Mouse (Mus musculus) left cerebral cortex, postnatal 36 days (tissue): ENCODE measurements at regions not wholly inside any gene's neighbourhood (a gene's known extent, or its start where the extent isn't known, plus 50 kb on each side); places are given as distances from the start of the nearest gene placed in this dataset.
A peak's percentile ranks its signal among the peaks of the same experiment; 100 is the strongest.

Experiments used
- DNase-seq, 2 experiments: peaks; one replicate each; pipeline ENCODE4 v3.0.0; 2021 to 2022; ENCODE audit warnings: low spot score in 2 of 2, mixed read lengths in 1 of 2
- intact Hi-C: fragments of 180-260 bp; cut with DNase I; formaldehyde crosslinking; loops from one replicate; pipeline ENCODE4 v1.15.1; 2025

DNA sequence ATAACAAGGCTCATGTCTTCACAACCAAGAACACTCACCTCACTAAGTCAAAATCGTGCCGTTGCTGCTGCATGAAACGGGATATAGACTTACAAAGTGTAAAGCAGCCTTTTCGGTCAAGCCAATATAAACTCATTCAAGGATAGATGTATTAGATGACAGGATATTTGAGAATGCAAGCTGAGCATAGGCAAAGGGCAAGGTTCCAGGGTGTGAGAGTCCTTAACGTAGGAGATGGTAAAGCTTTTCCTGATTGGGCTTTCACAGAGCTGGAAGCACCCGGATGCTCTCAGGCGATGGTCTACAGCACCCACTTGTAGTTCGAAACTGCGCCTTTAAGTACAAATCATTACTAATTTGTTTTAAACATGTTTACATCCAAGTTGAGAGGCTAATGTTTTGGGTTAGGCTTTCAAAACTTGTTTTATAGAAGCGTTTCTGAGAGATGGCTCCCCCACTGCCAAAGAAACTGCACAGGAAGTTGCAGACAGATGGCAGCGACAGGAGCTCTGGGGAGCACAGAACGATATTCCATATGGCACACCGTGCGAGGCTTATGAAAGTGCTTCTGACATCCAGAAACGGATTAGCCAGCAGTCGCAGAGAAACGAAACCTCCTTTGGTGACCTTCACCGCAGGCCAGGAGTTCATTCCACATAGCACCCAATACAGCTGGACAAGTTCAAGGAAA, 54.1 kb upstream of the Rell1 start:
- intact Hi-C loops = no loop called here
- DNase-seq = peak; percentile 69 to 71

DNA sequence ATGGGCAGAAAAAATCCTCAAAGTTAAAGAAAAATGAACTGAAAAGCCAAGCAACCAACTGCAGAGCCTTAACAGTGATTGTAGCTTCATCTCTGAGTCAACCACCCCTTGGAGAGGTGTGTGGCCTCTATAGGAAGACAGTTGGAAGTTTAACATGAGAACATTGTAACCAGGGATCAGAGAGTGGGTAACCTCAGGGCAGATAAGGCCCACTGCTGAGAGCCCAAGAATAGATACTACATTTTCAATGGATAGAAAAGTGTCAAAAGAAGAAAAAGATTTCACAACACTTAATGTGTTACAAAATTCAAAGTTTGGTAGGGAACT, 54.6 kb upstream of the Rell1 start:
- intact Hi-C loops = no loop called here
- no peak for DNase-seq

DNA sequence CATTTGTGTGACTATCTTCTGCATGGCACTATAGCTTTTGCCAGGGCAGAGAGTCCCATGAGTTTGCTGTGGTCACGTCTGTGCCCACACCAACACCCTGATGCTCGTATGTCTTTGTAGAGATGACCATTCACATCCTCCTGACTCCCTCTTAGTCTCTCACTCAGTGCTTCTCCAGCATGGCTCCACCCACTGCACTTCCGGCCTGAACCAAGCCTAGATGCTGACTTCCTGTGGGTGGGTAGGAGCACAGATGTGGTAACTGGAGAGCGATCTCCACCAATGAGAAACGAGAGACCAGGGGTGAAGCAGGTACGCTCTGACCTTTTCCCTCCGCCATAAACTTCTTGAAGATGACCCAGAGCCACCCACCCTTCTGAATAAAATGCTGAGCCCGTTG, 55.7 kb upstream of the Rell1 start:
- DNase-seq = no peak
- intact Hi-C loops = no loop called here

DNA sequence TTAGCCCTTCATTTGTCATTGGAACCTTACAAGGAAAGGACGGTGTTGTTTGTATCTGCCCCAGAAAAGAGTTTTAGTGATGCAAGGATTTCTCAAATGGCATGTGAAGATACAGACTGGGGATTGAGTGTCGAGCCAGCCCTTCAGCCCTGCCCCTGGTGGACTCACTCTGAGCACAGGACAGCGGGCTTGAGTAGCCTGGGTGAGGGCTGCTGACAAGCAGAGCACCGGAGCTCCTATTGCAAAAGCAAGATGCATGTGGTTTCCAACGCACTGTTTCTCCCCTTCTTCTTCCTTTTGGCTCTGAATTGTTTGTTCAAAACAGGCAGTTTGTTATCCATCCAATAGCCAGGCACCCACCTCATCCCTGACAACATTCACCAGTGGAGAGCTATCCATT, 59.0 kb upstream of the Rell1 start:
- intact Hi-C loops = no loop called here

DNA sequence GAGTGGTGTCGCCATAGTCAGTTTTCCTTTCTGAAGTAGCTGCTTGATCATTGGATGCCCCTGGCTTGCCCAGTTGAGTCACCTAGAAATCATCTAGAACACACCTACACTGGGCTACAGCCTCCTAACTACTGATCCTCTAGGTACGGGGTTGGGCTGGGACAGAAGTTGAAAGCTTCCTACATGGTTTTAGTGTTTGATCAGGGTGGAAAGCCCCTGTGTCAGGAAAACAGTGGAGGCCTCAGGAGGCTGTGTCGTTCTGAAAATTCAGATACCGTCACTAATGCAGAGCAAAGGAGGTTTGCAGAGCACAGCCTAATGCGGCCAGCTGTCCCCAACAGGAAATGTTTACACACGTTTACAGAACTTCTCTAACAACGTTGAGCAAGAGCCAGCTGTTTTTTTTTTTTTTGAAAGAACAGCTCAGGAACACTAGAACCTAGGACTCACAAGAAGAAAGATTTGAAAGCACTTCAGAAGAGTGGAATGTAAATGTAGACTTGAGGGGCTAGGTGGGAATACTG, 61.0 kb upstream of the Rell1 start:
- no peak for DNase-seq
- intact Hi-C loops = no loop called here

More for the DNA sequence above, 59.0 kb upstream of the Rell1 start:
- DNase-seq = no peak

DNA sequence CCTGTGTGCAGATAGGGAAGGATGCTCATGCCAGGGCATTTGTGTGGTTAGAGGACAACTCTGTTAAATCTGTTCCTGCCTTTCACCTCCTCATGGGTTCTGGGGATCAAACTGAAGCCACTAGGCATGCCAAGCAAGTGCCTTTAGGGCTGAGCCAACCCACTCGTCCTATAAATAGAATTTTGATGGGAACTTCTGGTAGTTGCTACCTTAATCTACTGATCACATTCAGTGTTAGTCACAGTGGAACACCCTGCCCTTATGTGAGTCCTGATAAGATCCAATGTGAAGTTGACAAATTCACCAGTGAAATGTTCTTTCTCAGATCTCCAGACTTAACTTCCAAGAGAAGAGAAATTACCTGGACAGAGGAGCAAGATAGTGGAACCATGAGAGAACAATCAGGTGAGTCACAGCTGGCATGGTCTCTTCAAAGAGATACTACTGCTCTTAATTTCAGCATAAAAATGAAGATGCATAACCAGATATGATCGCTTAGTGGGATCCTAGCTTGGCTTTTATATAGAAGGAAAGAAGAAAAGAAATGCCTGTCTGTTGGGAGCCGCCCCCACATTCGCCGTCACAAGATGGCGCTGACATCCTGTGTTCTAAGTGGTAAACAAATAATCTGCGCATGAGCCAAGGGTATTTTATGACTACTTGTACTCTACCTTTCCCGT, 61.7 kb upstream of the Rell1 start:
- no peak for DNase-seq
- intact Hi-C loops = no loop called here

DNA sequence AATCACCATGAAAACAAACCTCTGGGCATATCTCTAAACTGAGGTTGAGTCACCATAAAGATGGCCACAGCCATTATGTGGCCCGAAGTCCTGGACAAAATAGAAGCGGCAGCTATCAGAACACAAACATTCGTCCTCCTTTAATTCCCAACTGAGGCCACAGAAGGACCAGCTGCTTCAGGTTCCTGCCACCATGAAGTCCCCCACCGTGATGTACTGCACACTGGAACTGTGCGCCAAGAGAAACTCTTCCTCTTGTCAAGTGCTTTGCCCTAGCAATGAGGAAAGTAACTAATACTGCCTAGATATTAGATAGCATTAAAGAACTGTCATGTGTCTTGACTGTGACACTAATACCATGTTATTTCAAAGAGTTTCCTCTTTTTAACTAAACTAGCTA, 54.4 kb upstream of the Pgm2 start:
- DNase-seq = no peak
- intact Hi-C loops = no loop called here

DNA sequence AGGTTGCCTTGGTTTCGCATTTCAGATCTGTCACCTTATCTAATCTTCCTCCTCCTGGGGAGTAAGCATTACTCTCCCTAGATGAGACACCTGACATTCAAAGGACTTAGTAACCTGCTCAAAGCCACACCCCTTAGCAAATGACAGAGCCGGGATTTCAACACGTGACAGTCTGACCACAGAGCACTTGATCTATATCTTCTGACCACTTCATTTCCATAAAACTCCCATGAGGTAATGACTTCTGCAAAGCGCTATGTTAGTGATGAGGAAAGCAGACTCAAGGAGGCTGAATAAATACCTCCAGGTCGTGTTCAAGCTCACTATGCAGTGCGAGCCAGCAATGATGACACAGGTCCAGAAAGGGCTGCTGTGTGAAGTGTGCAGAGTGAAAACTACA, 52.1 kb upstream of the Pgm2 start:
- intact Hi-C loops = no loop called here
- DNase-seq = no peak
